In the genomic region with DNA sequence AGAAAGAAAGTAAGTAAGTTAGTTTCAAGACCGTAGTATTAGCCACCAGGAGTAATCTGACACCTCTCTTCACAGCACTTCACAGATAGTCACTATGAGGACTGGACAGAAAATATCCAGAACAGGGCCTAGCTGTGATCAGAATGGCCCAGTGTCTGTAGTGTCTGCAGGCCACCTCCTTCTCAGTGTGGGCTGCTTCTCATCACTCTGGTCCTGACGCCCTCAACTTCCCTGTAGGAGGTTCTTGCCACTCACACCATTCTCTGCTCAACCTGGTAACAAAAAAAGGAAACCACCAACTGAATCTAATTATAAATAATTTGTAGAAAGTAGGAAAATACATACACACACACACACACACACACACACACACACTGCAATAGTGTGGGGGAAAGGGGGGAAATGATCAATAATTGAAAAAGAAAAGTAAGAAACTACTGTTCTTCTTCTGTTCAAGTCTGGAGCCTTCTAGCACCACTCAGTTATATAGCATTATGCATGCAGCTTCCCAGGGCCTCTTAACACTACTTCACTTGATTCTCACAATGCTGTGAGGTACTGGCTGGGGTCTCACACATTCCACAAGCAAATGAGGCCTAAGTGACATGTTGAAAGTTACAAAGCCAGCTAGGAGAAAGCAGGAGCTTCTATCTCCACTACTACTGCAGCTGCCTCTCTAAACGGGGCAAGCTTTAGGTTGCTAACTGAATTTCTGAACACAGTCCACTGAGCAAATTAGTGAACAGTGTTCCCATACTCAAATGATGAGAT, we compare ENCODE assay signal across 15 mouse cellular contexts. TPM values are rescaled to one million over a fixed set of nuclear protein-coding genes. Genes with fewer than 3 reads are reported as not detected.
DNase-seq lines count a peak whose midpoint lies in the region; ATAC-seq lines count a peak whose summit lies in the region.
"Had no signal": no experiment of that assay in that cellular context is flagged by ENCODE, and none has a peak within 500 bp of the region (broad histone marks: within the 10 kb centered on the region; RNA-seq: fewer than 3 reads in every experiment).

No protein-coding gene starts in this region.

- no peak overlapping the region for H3K9ac ChIP-seq in heart, embryonic 11.5 days (ENCODE audit: low read depth, low read length)
- H3K9ac ChIP-seq in midbrain, embryonic 11.5 days (ENCODE audit: low read length) = no peak overlapping the region
- no peak overlapping the region for H3K9ac ChIP-seq in midbrain, embryonic 15.5 days
- no peak overlapping the region for H3K9ac ChIP-seq in forebrain, embryonic 15.5 days (replicated peaks)
- H3K9ac ChIP-seq: liver, embryonic 14.5 days; stomach, embryonic 15.5 days had no signal

- H3K36me3 ChIP-seq in heart, embryonic 11.5 days (ENCODE audit: control insufficient read depth, insufficient read depth, low read length) = no peaks in the 10 kb centered on the region
- H3K36me3 ChIP-seq in midbrain, embryonic 11.5 days (ENCODE audit: control insufficient read depth, insufficient read depth, low read length) = no peaks in the 10 kb centered on the region
- H3K36me3 ChIP-seq in midbrain, embryonic 15.5 days (replicated peaks) = no peaks in the 10 kb centered on the region
- H3K36me3 ChIP-seq in forebrain, embryonic 15.5 days = no peaks in the 10 kb centered on the region
- H3K36me3 ChIP-seq: stomach, embryonic 15.5 days had no signal

- WGBS in heart, embryonic 11.5 days (ENCODE audit: insufficient replicate concordance) = 28% methylated on average over 3 of the region's 3 CpGs
- WGBS in midbrain, embryonic 11.5 days = 33% methylated on average over 3 of the region's 3 CpGs
- WGBS in midbrain, embryonic 15.5 days = 19% methylated on average over 3 of the region's 3 CpGs
- 16% methylated on average over 3 of the region's 3 CpGs for WGBS in forebrain, embryonic 15.5 days

- H3K4me3 ChIP-seq in heart, embryonic 11.5 days (ENCODE audit: low read depth, low read length) = no peak overlapping the region
- H3K4me3 ChIP-seq in midbrain, embryonic 11.5 days (ENCODE audit: low read depth, low read length) = no peak overlapping the region
- no peak overlapping the region for H3K4me3 ChIP-seq in midbrain, embryonic 15.5 days
- no peak overlapping the region for H3K4me3 ChIP-seq in forebrain, embryonic 15.5 days
- H3K4me3 ChIP-seq: stomach, embryonic 15.5 days had no signal

- peak overlapping the region; percentile 70 for H3K27ac ChIP-seq in heart, embryonic 11.5 days (ENCODE audit: low read depth, low read length)
- H3K27ac ChIP-seq in midbrain, embryonic 11.5 days (ENCODE audit: low read depth, low read length) = peak overlapping the region; percentile 25; the same call in 1 of the 2 replicates
- H3K27ac ChIP-seq in midbrain, embryonic 15.5 days = no peak overlapping the region
- 0 out of 2 replicates have a peak overlapping the region, but pooled peaks have one; percentile 11 for H3K27ac ChIP-seq in forebrain, embryonic 15.5 days (replicated peaks)
- H3K27ac ChIP-seq: liver, embryonic 14.5 days; stomach, embryonic 15.5 days had no signal

- DNase-seq in heart, adult 8-10 months (ENCODE audit: low spot score) = no peak
- peak; percentile 84 for DNase-seq in midbrain, embryonic 11.5 days (ENCODE audit: low spot score, missing footprints)
- peak; percentile 62 for DNase-seq in retina, postnatal 1 day
- DNase-seq in ovary, postnatal 36 days (ENCODE audit: low spot score) = no peak
- DNase-seq: cerebellum, postnatal 36 days; kidney, adult 2 months; lung, postnatal 4 days; right cerebral cortex, postnatal 14 days; thymus, postnatal 36 days had no signal

- H3K9me3 ChIP-seq in heart, embryonic 11.5 days (replicated peaks; ENCODE audit: control insufficient read depth, low read length) = no peaks in the 10 kb centered on the region
- no peaks in the 10 kb centered on the region for H3K9me3 ChIP-seq in midbrain, embryonic 11.5 days (ENCODE audit: control insufficient read depth, low read length)
- H3K9me3 ChIP-seq in midbrain, embryonic 15.5 days = no peaks in the 10 kb centered on the region
- no peaks in the 10 kb centered on the region for H3K9me3 ChIP-seq in forebrain, embryonic 15.5 days
- H3K9me3 ChIP-seq: stomach, embryonic 15.5 days had no signal

- no peak overlapping the region for H3K4me2 ChIP-seq in heart, embryonic 11.5 days
- no peak overlapping the region for H3K4me2 ChIP-seq in midbrain, embryonic 11.5 days
- H3K4me2 ChIP-seq in midbrain, embryonic 15.5 days = no peak overlapping the region
- H3K4me2 ChIP-seq in forebrain, embryonic 15.5 days (replicated peaks) = no peak overlapping the region
- H3K4me2 ChIP-seq: stomach, embryonic 15.5 days had no signal

- H3K4me1 ChIP-seq in heart, embryonic 11.5 days (ENCODE audit: control insufficient read depth, insufficient read depth, low read length) = peaks cover 11% of the 10 kb centered on the region
- peaks cover 16% of the 10 kb centered on the region for H3K4me1 ChIP-seq in midbrain, embryonic 11.5 days (ENCODE audit: control insufficient read depth, insufficient read depth, low read length)
- H3K4me1 ChIP-seq in midbrain, embryonic 15.5 days = 0 out of 2 replicates have a peak, but pooled peaks cover 3% of the 10 kb centered on the region
- peaks cover 9% of the 10 kb centered on the region; the same call in 1 of the 2 replicates for H3K4me1 ChIP-seq in forebrain, embryonic 15.5 days
- H3K4me1 ChIP-seq: stomach, embryonic 15.5 days had no signal

- no peaks in the 10 kb centered on the region for H3K27me3 ChIP-seq in heart, embryonic 11.5 days (ENCODE audit: control insufficient read depth, insufficient read depth, low read length)
- H3K27me3 ChIP-seq in midbrain, embryonic 11.5 days (ENCODE audit: control insufficient read depth, insufficient read depth, low read length) = no peaks in the 10 kb centered on the region
- no peaks in the 10 kb centered on the region for H3K27me3 ChIP-seq in midbrain, embryonic 15.5 days (replicated peaks)
- H3K27me3 ChIP-seq in forebrain, embryonic 15.5 days = no peaks in the 10 kb centered on the region
- H3K27me3 ChIP-seq: stomach, embryonic 15.5 days had no signal

- ATAC-seq in heart, embryonic 11.5 days (replicated peaks; ENCODE audit: insufficient number of reproducible peaks, low FRiP score, low TSS enrichment) = no peak
- peak; percentile 69; the same call in 1 of the 2 replicates for ATAC-seq in midbrain, embryonic 11.5 days (ENCODE audit: low FRiP score)
- ATAC-seq in midbrain, embryonic 15.5 days (replicated peaks) = no peak
- ATAC-seq in forebrain, embryonic 15.5 days (replicated peaks) = no peak
- ATAC-seq: CD4-positive, CD25-positive, alpha-beta regulatory T cell, adult 4 months had no signal

RNA-seq across cellular contexts. Expression of gene Tmcc1, which starts 38.2 kb away (rescaled TPM):
- 12.2 and 15.0 TPM in 2 replicates for polyA plus RNA-seq in heart, embryonic 11.5 days (2014; fragmentation: Nextera tagmentation; extraction: Ambion mirVana)
- total RNA-seq in heart, adult 8-10 months (2022) = 10 to 100 TPM; 29.7 to 34.6 (median 31.4) TPM
- polyA plus RNA-seq in midbrain, embryonic 11.5 days (2014; fragmentation: Nextera tagmentation; extraction: Ambion mirVana) = 16.2 and 18.9 TPM in 2 replicates
- polyA plus RNA-seq in midbrain, embryonic 15.5 days (2015; fragmentation: Nextera tagmentation; extraction: Ambion mirVana) = 28.8 and 31.1 TPM in 2 replicates
- 36.5 and 36.7 TPM in 2 replicates for polyA plus RNA-seq in forebrain, embryonic 15.5 days (2015; fragmentation: Nextera tagmentation; extraction: Ambion mirVana)

RNA-seq across cellular contexts. Expression of gene Washc2, which starts 52.8 kb away (rescaled TPM):
- 31.1 and 40.2 TPM in 2 replicates for polyA plus RNA-seq in heart, embryonic 11.5 days (2014; fragmentation: Nextera tagmentation; extraction: Ambion mirVana)
- total RNA-seq in heart, adult 8-10 months (2022) = 10 to 100 TPM; 17.5 to 25.0 (median 22.9) TPM
- 53.9 and 56.3 TPM in 2 replicates for polyA plus RNA-seq in midbrain, embryonic 11.5 days (2014; fragmentation: Nextera tagmentation; extraction: Ambion mirVana)
- polyA plus RNA-seq in midbrain, embryonic 15.5 days (2015; fragmentation: Nextera tagmentation; extraction: Ambion mirVana) = 68.4 and 76.4 TPM in 2 replicates
- 58.1 and 60.1 TPM in 2 replicates for polyA plus RNA-seq in forebrain, embryonic 15.5 days (2015; fragmentation: Nextera tagmentation; extraction: Ambion mirVana)

Comparison
In these comparisons a context has a peak if more than half of its experiments do, and no peak if none do; other contexts are left out.
1. DNase-seq: peak in midbrain, embryonic 11.5 days (single experiment) and retina, postnatal 1 day (single experiment); none in heart, adult 8-10 months (single experiment) and ovary, postnatal 36 days (single experiment).